12 mouse cellular contexts compared by ENCODE assay signal in genomic region chr2:33772439-33772838, GRCm38 (mm10).
DNase-seq lines count a peak whose midpoint lies in the region; ATAC-seq lines count a peak whose summit lies in the region.
"Had no signal": no experiment of that assay in that cellular context is flagged by ENCODE, and none has a peak within 500 bp of the region (broad histone marks: within the 10 kb centered on the region; RNA-seq: fewer than 3 reads in every experiment).

No protein-coding gene starts in this region.

- H3K4me3 ChIP-seq in forebrain, embryonic 13.5 days, result no peak overlapping the region
- H3K4me3 ChIP-seq in hindbrain, embryonic 16.5 days (ENCODE audit: low read length), result no peak overlapping the region

- peak overlapping the region; percentile 63 for H3K27ac ChIP-seq in forebrain, embryonic 13.5 days
- peak overlapping the region; percentile 19 for H3K27ac ChIP-seq in hindbrain, embryonic 16.5 days (ENCODE audit: low read depth, low read length)
- H3K27ac ChIP-seq: macrophage had no signal

- H3K9me3 ChIP-seq in forebrain, embryonic 13.5 days (replicated peaks), result no peaks in the 10 kb centered on the region
- H3K9me3 ChIP-seq in hindbrain, embryonic 16.5 days (ENCODE audit: control insufficient read depth, low read length), result no peaks in the 10 kb centered on the region

- peaks cover 41% of the 10 kb centered on the region for H3K4me1 ChIP-seq in forebrain, embryonic 13.5 days
- peaks cover 15% of the 10 kb centered on the region for H3K4me1 ChIP-seq in hindbrain, embryonic 16.5 days (ENCODE audit: control insufficient read depth, insufficient read depth, low read depth, low read length)

- no peaks in the 10 kb centered on the region for H3K27me3 ChIP-seq in forebrain, embryonic 13.5 days
- H3K27me3 ChIP-seq in hindbrain, embryonic 16.5 days (replicated peaks; ENCODE audit: control insufficient read depth, insufficient read depth, low read length), result no peaks in the 10 kb centered on the region
- H3K27me3 ChIP-seq: CH12.LX had no signal

- H3K9ac ChIP-seq in forebrain, embryonic 13.5 days, result peak overlapping the region; percentile 45
- 0 out of 2 replicates have a peak overlapping the region, but pooled peaks have one; percentile 25 for H3K9ac ChIP-seq in hindbrain, embryonic 16.5 days (ENCODE audit: low read depth, low read length)

- H3K4me2 ChIP-seq in forebrain, embryonic 13.5 days, result no peak overlapping the region
- H3K4me2 ChIP-seq in hindbrain, embryonic 16.5 days (ENCODE audit: low read length), result no peak overlapping the region

- peak; percentile 44 to 58 for DNase-seq in heart, postnatal 10 days
- DNase-seq in heart, adult 11 months, result no peak
- peak; percentile 24 for DNase-seq in neural tube, embryonic 10.5 days (ENCODE audit: extremely low spot score, low spot score)
- DNase-seq in retina, embryonic 14.5 days (ENCODE audit: low spot score), result no peak
- DNase-seq in kidney, postnatal 36 days, result no peak
- no peak for DNase-seq in adrenal gland, postnatal 10 days
- DNase-seq: cerebellum, adult 2 months; kidney, adult 18-20 months had no signal

- H3K36me3 ChIP-seq in forebrain, embryonic 13.5 days (ENCODE audit: poor library complexity, severe bottlenecking), result peaks cover 32% of the 10 kb centered on the region
- 0 out of 2 replicates have a peak, but pooled peaks cover 2% of the 10 kb centered on the region for H3K36me3 ChIP-seq in hindbrain, embryonic 16.5 days (ENCODE audit: control insufficient read depth, insufficient read depth, low read length)

- ATAC-seq in forebrain, embryonic 13.5 days, result no peak
- no peak for ATAC-seq in hindbrain, embryonic 16.5 days

- 57% methylated on average over 9 of the region's 9 CpGs for WGBS in forebrain, embryonic 13.5 days
- WGBS in hindbrain, embryonic 16.5 days, result 31% methylated on average over 9 of the region's 9 CpGs

- intact Hi-C loops in heart, postnatal 10 days (cut with DNase I), result no loop called here

Comparison
In these comparisons a context has a peak if more than half of its experiments do, and no peak if none do; other contexts are left out.
1. DNase-seq: peak in heart, postnatal 10 days (2 of 2) and neural tube, embryonic 10.5 days (single experiment); none in heart, adult 11 months (single experiment), retina, embryonic 14.5 days (single experiment), kidney, postnatal 36 days (0 of 2) and adrenal gland, postnatal 10 days (single experiment).